Mouse (Mus musculus) kidney, embryonic 16.5 days (tissue): ENCODE measurements around the gene Nup210. TPM values are rescaled to one million over a fixed set of nuclear protein-coding genes. Genes with fewer than 3 reads are reported as not detected.
A peak's percentile ranks its signal among the peaks of the same experiment; 100 is the strongest.

Source experiments
- ATAC-seq: fragments of 200-750 bp; cut with Nextera tagmentation; 2 replicates; pipeline ENCODE4 v1.8.0; 2017; ENCODE audit warnings: moderate TSS enrichment; ENCODE audit not compliant: low FRiP score, low TSS enrichment
- H3K27ac ChIP-seq: fragments of 300-500 bp; sonication (generic); 2 replicates; pipeline ENCODE4 v1.5.1; 2014; ENCODE audit warnings: low read length
- H3K27me3 ChIP-seq: fragments of 300-500 bp; sonication (generic); 2 replicates; pipeline ENCODE4 v1.6.1; 2014; ENCODE audit warnings: low read length, control low read depth, mixed read lengths; ENCODE audit not compliant: insufficient read depth
- H3K36me3 ChIP-seq: fragments of 300-500 bp; sonication (generic); 2 replicates; pipeline ENCODE4 v1.6.1; 2014; ENCODE audit warnings: low read length, control low read depth, mixed read lengths; ENCODE audit not compliant: insufficient read depth
- H3K4me1 ChIP-seq: fragments of 300-500 bp; sonication (generic); 2 replicates; pipeline ENCODE4 v1.6.1; 2014; ENCODE audit warnings: low read length, control low read depth, mixed read lengths; ENCODE audit not compliant: insufficient read depth
- H3K4me2 ChIP-seq: fragments of 300-500 bp; sonication (generic); replicated peaks from 2 replicates; pipeline ENCODE4 v1.6.1; 2014; ENCODE audit warnings: low read depth, low read length
- H3K4me3 ChIP-seq: fragments of 300-500 bp; sonication (generic); 2 replicates; pipeline ENCODE4 v1.5.1; 2014; ENCODE audit warnings: mild to moderate bottlenecking, low read length
- H3K9ac ChIP-seq: fragments of 300-500 bp; sonication (generic); replicated peaks from 2 replicates; pipeline ENCODE4 v1.6.1; 2014; ENCODE audit warnings: low read length
- H3K9me3 ChIP-seq: fragments of 300-500 bp; sonication (generic); 2 replicates; pipeline ENCODE4 v1.6.1; 2016; ENCODE audit warnings: low read length, control low read depth
- WGBS: fragments of 180-500 bp; shearing (Covaris S2); extraction: QIAGEN DNeasy Blood & Tissue Kit; methylation state at CpG from one replicate; pipeline ENCODE4 v1.1.7; 2014; 5-methylcytosine and 5-hydroxymethylcytosine counted together
- polyA plus RNA-seq: library from polyadenylated mRNA; unstranded; fragments of >200 nt; fragmentation: Nextera tagmentation; extraction: Ambion mirVana; gene quantifications from 2 replicates; pipeline ENCODE4 v1.2.1, GENCODE M21; 2015

Gene Nup210
- polyA plus RNA-seq, 1 experiment from 2014 or later: 26.4 TPM

DNA sequence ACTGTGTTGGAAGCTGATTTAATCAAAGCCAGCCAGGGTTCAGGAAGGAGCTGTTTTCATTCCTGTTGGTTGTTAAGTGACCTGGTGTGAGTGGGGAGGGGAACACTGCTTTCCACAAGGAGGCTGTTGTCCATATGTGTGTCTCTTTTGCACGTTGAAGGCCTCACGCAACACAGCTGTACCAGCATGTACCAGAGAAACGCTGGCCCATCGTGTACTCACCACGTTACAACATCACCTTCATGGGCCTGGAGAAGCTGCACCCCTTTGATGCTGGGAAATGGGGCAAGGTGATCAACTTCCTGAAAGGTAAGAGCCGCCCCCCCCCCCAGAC, 40.6 kb upstream of the Nup210 start:
- 36% methylated on average over 6 of the region's 6 CpGs for WGBS
- Histone ChIP-seq H3K27ac (peak overlapping the region; percentile 78), H3K4me1 (peaks cover 45% of the 10 kb centered on the region), H3K4me2 (peak overlapping the region; percentile 69), H3K9me3 (no peaks in the 10 kb centered on the region), H3K36me3 (no peaks in the 10 kb centered on the region), H3K4me3 (peak overlapping the region; percentile 67), H3K27me3 (no peaks in the 10 kb centered on the region), H3K9ac (peak overlapping the region; percentile 80)
- no peak; the same call in 1 of the 2 replicates for ATAC-seq

- no peaks in the 10 kb centered on the region for H3K27me3 ChIP-seq
- H3K36me3 ChIP-seq: no peaks in the 10 kb centered on the region
- peak; percentile 97 for ATAC-seq
- peak within 1 kb of the TSS; percentile 80 for H3K9ac ChIP-seq
- H3K9me3 ChIP-seq: no peaks in the 10 kb centered on the region
- peak within 1 kb of the TSS; percentile 67 for H3K4me3 ChIP-seq
- H3K4me1 ChIP-seq: peaks cover 45% of the 10 kb centered on the region
- under 1% methylated on average over 42 of the region's 42 CpGs for WGBS
- H3K4me2 ChIP-seq: peak within 1 kb of the TSS; percentile 69
- peak within 1 kb of the TSS; percentile 78 for H3K27ac ChIP-seq
Observed at GRCm38 (mm10) chr6:91156554-91157236, 40.1 kb upstream of the Nup210 start, which contains the start of gene Hdac11. Gene Hdac11, plus strand, starts transcription at chr6:91156665.

GRCm38 (mm10) chr6:91156062-91156461, 39.4 kb upstream of the Nup210 start:
- no peaks in the 10 kb centered on the region for H3K36me3 ChIP-seq
- peaks cover 45% of the 10 kb centered on the region for H3K4me1 ChIP-seq
- H3K4me3 ChIP-seq: peak overlapping the region; percentile 67; the same call in 1 of the 2 replicates
- no peak for ATAC-seq
- H3K9me3 ChIP-seq: no peaks in the 10 kb centered on the region
- peak overlapping the region; percentile 69 for H3K4me2 ChIP-seq
- no peaks in the 10 kb centered on the region for H3K27me3 ChIP-seq
- no peak overlapping the region for H3K9ac ChIP-seq
- 24% methylated on average over 4 of the region's 4 CpGs for WGBS
- H3K27ac ChIP-seq: no peak overlapping the region

GRCm38 (mm10) chr6:91155286-91155685, 38.7 kb upstream of the Nup210 start:
- WGBS: 70% methylated on average over 3 of the region's 3 CpGs
- Histone ChIP-seq H3K9ac (no peak overlapping the region), H3K27ac (no peak overlapping the region), H3K4me3 (no peak overlapping the region), H3K4me1 (peaks cover 40% of the 10 kb centered on the region), H3K9me3 (no peaks in the 10 kb centered on the region), H3K27me3 (no peaks in the 10 kb centered on the region), H3K4me2 (no peak overlapping the region), H3K36me3 (no peaks in the 10 kb centered on the region)
- ATAC-seq: no peak

- 64% methylated on average over 4 of the region's 4 CpGs for WGBS
- Histone ChIP-seq H3K4me1 (peaks cover 38% of the 10 kb centered on the region), H3K4me3 (no peak overlapping the region), H3K36me3 (no peaks in the 10 kb centered on the region), H3K9me3 (no peaks in the 10 kb centered on the region), H3K4me2 (no peak overlapping the region), H3K27me3 (no peaks in the 10 kb centered on the region), H3K9ac (no peak overlapping the region), H3K27ac (no peak overlapping the region)
- ATAC-seq: no peak
Observed at GRCm38 (mm10) chr6:91154685-91155084, 38.1 kb upstream of the Nup210 start.

- Histone ChIP-seq H3K4me1 (peaks cover 30% of the 10 kb centered on the region), H3K9me3 (no peaks in the 10 kb centered on the region), H3K36me3 (no peaks in the 10 kb centered on the region), H3K4me3 (peak overlapping the region; percentile 28), H3K27me3 (no peaks in the 10 kb centered on the region), H3K9ac (no peak overlapping the region), H3K4me2 (peak overlapping the region; percentile 36), H3K27ac (0 out of 2 replicates have a peak overlapping the region, but pooled peaks have one; percentile 8)
- ATAC-seq: no peak
- WGBS: 1% methylated on average over 10 of the region's 10 CpGs
Observed at GRCm38 (mm10) chr6:91153549-91154064, 37.0 kb upstream of the Nup210 start.

DNA sequence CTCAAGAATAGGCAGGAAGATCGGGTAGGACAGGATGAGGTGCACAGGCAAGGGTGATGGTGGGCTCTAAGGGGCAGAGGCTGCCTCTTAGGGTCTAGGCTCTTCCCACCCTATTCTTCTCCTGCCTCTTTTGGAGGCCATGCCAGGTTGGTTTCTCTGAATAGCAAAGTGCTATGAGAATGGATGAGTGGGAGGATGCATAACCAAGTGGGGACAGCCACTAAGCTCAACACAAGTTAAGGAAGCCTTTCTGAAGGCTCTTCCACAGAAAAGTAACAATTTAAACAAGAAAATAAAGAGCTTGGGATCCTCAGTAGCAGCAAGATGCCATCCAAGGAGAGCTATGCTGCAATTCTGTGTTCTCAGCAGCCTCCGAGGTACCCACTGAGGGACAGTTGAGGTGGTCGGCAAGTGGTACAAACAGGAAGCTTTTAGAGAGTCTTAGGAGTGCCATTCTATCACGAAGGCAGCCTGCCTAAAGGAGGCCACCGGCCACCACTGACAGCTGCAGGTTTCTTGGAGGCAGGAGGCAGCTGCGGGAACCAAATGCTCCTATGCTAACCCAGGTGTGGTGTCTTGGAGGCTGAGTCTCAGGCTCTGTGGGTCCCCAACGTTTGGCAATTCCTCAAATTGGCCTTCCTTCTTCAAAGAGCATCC, 36.4 kb upstream of the Nup210 start:
- H3K9me3 ChIP-seq: no peaks in the 10 kb centered on the region
- H3K27me3 ChIP-seq: no peaks in the 10 kb centered on the region
- H3K36me3 ChIP-seq: no peaks in the 10 kb centered on the region
- H3K4me3 ChIP-seq: no peak overlapping the region
- peaks cover 24% of the 10 kb centered on the region; the same call in 1 of the 2 replicates for H3K4me1 ChIP-seq
- 0 out of 2 replicates have a peak overlapping the region, but pooled peaks have one; percentile 8 for H3K27ac ChIP-seq
- H3K4me2 ChIP-seq: no peak overlapping the region
- no peak for ATAC-seq
- no peak overlapping the region for H3K9ac ChIP-seq
- WGBS: 41% methylated on average over 7 of the region's 7 CpGs

DNA sequence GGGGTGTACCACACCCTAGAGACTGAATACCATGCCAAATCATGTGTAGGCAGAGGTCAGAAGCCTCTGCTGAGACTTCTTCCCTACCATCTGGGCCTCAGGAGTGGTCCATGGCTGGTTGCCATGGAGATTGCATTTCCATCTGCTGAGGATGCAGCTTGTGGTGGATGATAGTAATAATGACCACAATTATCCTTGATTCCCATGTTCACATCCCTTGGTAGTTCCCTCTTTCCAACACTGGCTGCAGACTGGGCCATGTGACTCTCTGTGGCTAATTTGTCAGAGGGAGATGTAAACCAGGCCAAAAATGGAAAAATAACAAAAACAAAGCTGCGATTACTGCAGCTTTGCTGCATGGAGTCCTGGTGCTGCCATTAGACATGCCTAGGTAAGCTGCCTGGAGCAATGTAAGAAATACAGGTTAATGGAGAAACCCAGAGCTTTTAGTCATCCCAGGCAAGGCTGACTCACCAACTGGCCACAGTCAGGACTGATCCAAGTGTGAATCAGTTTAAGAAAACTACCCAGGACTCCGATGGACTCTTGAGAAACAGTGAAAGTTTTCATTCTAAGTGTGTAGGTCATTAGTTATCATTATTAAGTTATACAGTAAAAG, 30.6 kb upstream of the Nup210 start:
- Histone ChIP-seq H3K9me3 (no peaks in the 10 kb centered on the region), H3K4me1 (peaks cover 23% of the 10 kb centered on the region; the same call in 1 of the 2 replicates), H3K27me3 (no peaks in the 10 kb centered on the region), H3K4me3 (no peak overlapping the region), H3K4me2 (no peak overlapping the region), H3K27ac (peak overlapping the region; percentile 59), H3K36me3 (no peaks in the 10 kb centered on the region), H3K9ac (no peak overlapping the region)
- 77% methylated on average over 2 of the region's 2 CpGs for WGBS
- ATAC-seq: no peak

DNA sequence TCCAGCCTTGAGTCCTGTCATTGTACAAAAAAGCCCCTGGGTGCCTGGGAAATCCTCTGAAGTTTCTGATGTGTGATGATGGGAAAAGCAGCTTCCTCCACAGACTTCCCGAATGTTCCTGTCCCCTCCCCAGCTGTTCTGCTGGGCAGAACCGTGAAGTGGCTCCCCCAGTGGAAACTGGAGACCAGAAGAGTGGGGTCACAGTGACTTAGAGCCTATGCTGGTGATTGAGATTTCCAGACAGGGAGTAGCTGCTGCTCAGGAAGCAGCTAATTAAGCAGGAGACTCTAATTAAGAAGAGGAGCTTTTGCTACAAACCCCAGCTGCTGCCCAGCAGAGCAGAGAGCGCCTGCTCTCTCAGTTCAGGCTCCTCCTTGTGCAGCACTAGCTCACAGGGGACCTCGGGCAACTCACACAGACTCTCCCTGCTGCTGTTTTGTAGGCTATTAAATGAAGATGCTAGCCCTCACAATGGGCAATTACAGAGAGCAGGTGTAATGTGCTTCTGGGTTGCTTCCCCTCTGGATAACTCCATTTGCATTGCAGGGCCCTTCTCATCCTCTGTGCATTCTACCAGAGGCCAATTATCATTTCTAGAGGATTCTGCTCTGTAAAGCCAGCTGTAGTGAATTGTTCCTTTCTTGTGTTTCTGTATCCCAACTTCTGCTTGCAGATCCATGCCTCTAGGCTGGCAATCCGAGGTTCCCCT, 30.0 kb upstream of the Nup210 start:
- Histone ChIP-seq H3K36me3 (no peaks in the 10 kb centered on the region), H3K27ac (peak overlapping the region; percentile 59), H3K4me3 (no peak overlapping the region), H3K4me2 (no peak overlapping the region), H3K9me3 (no peaks in the 10 kb centered on the region), H3K4me1 (peaks cover 23% of the 10 kb centered on the region; the same call in 1 of the 2 replicates), H3K9ac (no peak overlapping the region), H3K27me3 (no peaks in the 10 kb centered on the region)
- ATAC-seq: peak; percentile 66
- 13% methylated on average over 5 of the region's 5 CpGs for WGBS
